Mouse (Mus musculus) brain, adult 2 months (tissue): ENCODE data around the gene Padi1.

Experiments used
- DNase-seq: peaks from one replicate; pipeline ENCODE4 v3.0.0; 2011; ENCODE audit warnings: low read depth, low spot score

Gene Padi1

GRCm38 (mm10) chr4:140845666-140846065 is at the start of gene Padi1:
TSS of gene Padi1 (minus strand) at chr4:140845778.
- DNase-seq: no peak

- DNase-seq: no peak
Measured at GRCm38 (mm10) chr4:140892163-140892530, 46.6 kb upstream of the Padi1 start.

GRCm38 (mm10) chr4:140891525-140892162 is 46.1 kb upstream of the Padi1 start:
- no peak for DNase-seq

GRCm38 (mm10) chr4:140883852-140884251 is 38.3 kb upstream of the Padi1 start:
- peak; percentile 42 for DNase-seq

GRCm38 (mm10) chr4:140882981-140883380 is 37.4 kb upstream of the Padi1 start:
- no peak for DNase-seq

- no peak for DNase-seq
Measured at GRCm38 (mm10) chr4:140882365-140882764, 36.8 kb upstream of the Padi1 start.

- DNase-seq: no peak
Measured at GRCm38 (mm10) chr4:140881771-140882170, 36.2 kb upstream of the Padi1 start.

- no peak for DNase-seq
Measured at GRCm38 (mm10) chr4:140881026-140881670, 35.6 kb upstream of the Padi1 start.

- no peak for DNase-seq
Measured at GRCm38 (mm10) chr4:140880207-140880606, 34.6 kb upstream of the Padi1 start.

GRCm38 (mm10) chr4:140879739-140880138 is 34.2 kb upstream of the Padi1 start:
- DNase-seq: peak; percentile 12

- DNase-seq: no peak
Measured at GRCm38 (mm10) chr4:140879116-140879515, 33.5 kb upstream of the Padi1 start.

- no peak for DNase-seq
Measured at GRCm38 (mm10) chr4:140878655-140879054, 33.1 kb upstream of the Padi1 start.

GRCm38 (mm10) chr4:140877441-140877840 is 31.9 kb upstream of the Padi1 start:
- DNase-seq: no peak

- DNase-seq: peak; percentile 37
Measured at GRCm38 (mm10) chr4:140876681-140877080, 31.1 kb upstream of the Padi1 start.

- no peak for DNase-seq
Measured at GRCm38 (mm10) chr4:140876161-140876560, 30.6 kb upstream of the Padi1 start.

GRCm38 (mm10) chr4:140873011-140873410 is 27.4 kb upstream of the Padi1 start:
- no peak for DNase-seq

GRCm38 (mm10) chr4:140872686-140872992 is 27.1 kb upstream of the Padi1 start:
- DNase-seq: no peak

- no peak for DNase-seq
Measured at GRCm38 (mm10) chr4:140871851-140872685, 26.5 kb upstream of the Padi1 start.

GRCm38 (mm10) chr4:140871376-140871775 is 25.8 kb upstream of the Padi1 start:
- DNase-seq: no peak

- no peak for DNase-seq
Measured at GRCm38 (mm10) chr4:140870876-140871275, 25.3 kb upstream of the Padi1 start.

- no peak for DNase-seq
Measured at GRCm38 (mm10) chr4:140869945-140870344, 24.4 kb upstream of the Padi1 start.

GRCm38 (mm10) chr4:140868484-140869190 is 23.1 kb upstream of the Padi1 start:
- DNase-seq: no peak
